Mouse (Mus musculus): Measurements from ENCODE around the gene Abcc6.
A peak's percentile ranks its signal among the peaks of the same experiment; 100 is the strongest.

The Abcc6 gene

DNA sequence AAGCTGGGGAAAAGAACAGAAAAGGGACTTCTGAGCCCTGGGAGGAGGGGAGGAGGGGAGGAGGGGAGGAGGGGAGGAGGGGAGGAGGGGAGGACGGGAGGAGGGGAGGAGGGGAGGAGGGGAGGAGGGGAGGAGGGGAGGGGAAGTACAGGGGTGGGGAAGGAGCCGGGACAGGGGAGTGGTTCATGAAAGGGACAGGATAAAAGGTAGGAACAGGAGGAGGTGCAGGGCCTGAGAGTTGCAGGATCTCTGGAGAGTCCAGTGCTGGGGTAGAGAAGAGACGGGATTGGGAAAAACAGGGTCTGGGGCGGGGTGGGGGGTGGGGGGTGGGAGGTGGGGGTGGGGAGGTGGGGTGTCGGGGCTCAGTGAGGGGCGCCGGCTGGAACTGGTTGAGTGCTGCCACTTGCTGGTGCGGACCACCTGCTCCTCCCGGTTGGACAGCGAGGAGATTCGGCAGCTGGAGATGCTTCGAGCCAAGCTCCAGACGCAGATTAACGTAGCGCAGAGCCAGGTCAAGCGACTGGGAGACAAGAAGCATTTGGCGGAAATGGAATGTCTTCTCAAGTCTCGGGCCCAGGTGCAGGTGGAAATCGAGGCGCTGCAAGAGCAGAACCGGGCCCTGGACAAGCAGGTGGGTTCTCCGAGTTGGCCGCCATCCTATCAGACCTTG is 101.3 kb downstream of the Abcc6 start:
- DNase-seq: no peak

- DNase-seq: no peak
Measured at GRCm38 (mm10) chr7:45924429-45924816, 105.7 kb downstream of the Abcc6 start.

GRCm38 (mm10) chr7:45923762-45924428 is 106.2 kb downstream of the Abcc6 start, which contains the start of gene Ccdc114:
Gene Ccdc114 (plus strand): TSS chr7:45924072.
- no peak for DNase-seq

DNA sequence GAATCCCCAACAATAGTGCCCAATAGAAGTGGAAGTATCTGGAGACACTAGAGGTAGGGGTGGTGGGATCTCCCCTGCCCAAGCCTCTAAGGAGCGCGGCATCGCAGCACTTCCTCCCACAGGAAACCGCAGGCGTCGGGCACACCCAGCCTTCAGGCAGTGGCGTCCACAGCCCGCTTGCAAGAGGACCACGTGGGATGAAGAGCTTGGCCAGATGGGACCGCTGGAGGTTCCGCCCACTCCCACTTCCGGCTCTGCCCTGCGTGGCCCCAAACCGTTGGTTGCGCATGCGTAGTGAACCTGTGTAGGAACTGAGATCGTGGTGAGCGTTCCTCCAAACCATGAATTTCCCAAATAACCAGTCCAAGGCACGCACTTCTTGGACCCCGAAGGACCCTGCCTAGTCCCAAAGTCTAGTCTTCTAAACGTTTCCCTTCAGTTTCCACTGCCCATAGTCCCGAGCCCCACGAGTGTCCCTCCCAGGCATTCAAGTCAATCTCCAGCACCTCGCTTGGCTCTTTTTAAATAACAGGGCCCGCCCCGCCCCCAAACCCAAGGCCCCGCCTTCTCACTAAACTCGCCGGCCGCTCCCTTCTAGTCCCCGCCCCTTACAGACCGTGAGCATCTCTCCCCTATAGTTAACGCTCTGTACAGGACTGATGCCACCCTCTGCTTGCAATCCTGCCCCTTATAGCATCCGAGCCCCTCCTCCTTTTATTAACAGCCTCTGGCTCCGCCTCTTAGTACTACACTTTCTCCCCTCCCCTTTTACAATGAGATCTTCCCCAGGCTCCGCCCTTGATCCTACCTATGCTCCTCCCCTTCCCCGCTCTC is 107.0 kb downstream of the Abcc6 start:
- peak; percentile 95 for DNase-seq

- no peak for DNase-seq
Measured at GRCm38 (mm10) chr7:45921950-45922600, 108.0 kb downstream of the Abcc6 start.

DNA sequence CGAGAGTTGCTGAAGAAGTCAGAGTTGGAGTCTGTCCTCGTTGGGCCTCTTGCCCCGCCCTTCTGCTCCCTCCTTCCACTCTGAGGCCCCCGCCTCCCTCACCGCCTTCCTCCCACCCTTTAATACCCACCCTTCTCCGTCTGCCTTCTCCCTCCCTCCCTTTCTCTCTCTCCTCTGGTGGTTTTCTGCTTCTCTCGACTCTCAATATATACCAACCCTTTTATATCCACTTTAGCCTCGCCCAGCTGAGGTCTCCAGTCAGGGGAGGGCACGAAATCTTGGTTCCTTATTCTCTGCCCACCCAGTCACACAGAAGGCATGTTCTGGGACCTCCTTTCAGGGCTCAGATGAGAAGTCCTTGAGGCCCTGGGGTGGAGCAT is 108.9 kb downstream of the Abcc6 start, which contains the start of gene Emp3:
TSS of gene Emp3 (minus strand) at position 163 of the 380 bp plus-strand sequence.
- no peak for DNase-seq

GRCm38 (mm10) chr7:45920583-45921241 is 109.4 kb downstream of the Abcc6 start:
- DNase-seq: peak; percentile 54

DNA sequence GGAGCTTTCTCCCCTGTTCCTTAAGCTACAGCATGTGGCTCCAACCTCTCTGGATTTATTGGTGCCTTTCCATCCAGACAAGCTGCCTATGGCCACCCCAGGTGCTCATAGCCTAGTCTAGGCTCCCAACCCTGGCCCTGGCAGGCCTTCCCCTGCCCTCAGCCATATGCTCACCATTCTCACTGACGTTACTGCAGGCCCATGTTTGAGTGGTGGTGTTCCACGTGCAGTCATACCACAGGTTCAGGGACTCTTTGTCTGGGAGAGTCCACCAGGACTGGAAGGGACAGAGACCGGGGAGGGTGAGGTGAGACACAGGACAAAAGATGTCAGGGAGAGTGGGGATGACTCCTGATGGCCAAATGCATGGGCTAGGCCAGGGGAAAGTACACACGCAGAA is 110.3 kb downstream of the Abcc6 start:
- DNase-seq: no peak

- no peak for DNase-seq
Measured at GRCm38 (mm10) chr7:45919083-45919671, 110.9 kb downstream of the Abcc6 start.

DNA sequence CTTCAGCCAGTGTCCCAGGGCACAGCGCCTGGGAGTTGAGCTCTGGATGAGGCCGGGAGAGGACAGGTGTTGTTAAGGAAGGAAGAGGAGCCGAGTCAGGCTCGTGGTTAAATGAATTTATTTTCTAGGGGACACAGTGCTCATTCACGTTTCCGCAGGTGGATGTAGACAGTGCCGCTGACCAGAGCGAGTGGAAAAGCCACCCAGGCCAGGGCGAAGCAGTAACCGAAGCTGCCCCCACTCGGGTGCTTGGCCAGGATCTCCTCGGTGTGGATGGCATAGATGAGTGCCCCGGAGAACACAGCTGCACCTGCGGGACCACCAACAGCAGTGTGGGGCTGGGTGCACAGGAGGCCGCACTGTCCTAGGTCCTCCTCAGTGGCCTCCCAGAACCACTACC is 112.2 kb downstream of the Abcc6 start:
- DNase-seq: no peak
